Mouse (Mus musculus) MEL (cell line): ENCODE data around the gene Atxn2.

Experiments
- E2F4 ChIP-seq: IDR thresholded peaks from 2 replicates; pipeline ENCODE4 v1.6.1; 2011; ENCODE audit warnings: low read depth, low read length, improper control_type of control experiment, borderline replicate concordance
- ELF1 ChIP-seq: IDR thresholded peaks from 2 replicates; pipeline ENCODE4 v1.6.1; 2014; ENCODE audit warnings: low read depth, mild to moderate bottlenecking, inconsistent platforms, low read length, improper control_type of control experiment, moderate library complexity
- TAL1 ChIP-seq: IDR thresholded peaks from 2 replicates; pipeline ENCODE4 v1.6.1; 2012; ENCODE audit warnings: mild to moderate bottlenecking, inconsistent platforms, low read length, moderate library complexity, mixed read lengths
- UBTF ChIP-seq: IDR thresholded peaks from 2 replicates; pipeline ENCODE4 v1.6.1; 2012; ENCODE audit warnings: low read depth, mild to moderate bottlenecking, inconsistent platforms, low read length, improper control_type of control experiment, moderate library complexity, borderline replicate concordance; ENCODE audit not compliant: insufficient read depth
- ZC3H11A ChIP-seq: IDR thresholded peaks from 2 replicates; pipeline ENCODE4 v1.6.1; 2012; ENCODE audit warnings: low read depth, mild to moderate bottlenecking, inconsistent platforms, low read length, improper control_type of control experiment

DNA sequence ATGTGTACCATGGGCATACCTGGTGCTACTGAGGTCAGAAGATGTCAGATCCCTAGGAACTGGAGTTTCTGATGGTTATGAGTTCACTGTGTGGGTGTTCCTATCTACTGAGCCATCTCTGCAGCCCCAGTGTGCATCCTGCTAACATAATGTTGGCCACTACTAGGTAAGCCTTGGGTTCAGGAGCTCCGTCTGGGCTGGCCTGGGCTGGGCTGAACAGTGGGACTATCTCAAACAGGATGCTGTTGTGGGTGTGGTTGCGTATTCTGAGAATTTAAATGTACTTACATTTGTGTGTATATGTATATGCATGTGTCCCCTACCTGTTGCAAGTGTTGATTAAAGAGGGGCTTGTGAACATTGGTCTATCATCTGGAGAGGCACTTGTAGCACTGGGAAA lies 38.5 kb downstream of the Atxn2 start:
- TF ChIP-seq ELF1 (no peak), UBTF (no peak), TAL1 (no peak), E2F4 (no peak), ZC3H11A (no peak)
